Mouse (Mus musculus) kidney, postnatal 25 days (tissue): ENCODE data around the gene Ccdc120.

Experiments
- DNase-seq, 2 experiments: peaks; one replicate each; pipeline ENCODE4 v3.0.0; 2021; ENCODE audit warnings: mixed read lengths in 2 of 2

The Ccdc120 gene

GRCm38 (mm10) chrX:7690486-7690885 is 60.2 kb downstream of the Ccdc120 start:
- DNase-seq = no peak

GRCm38 (mm10) chrX:7688321-7688720 is 62.4 kb downstream of the Ccdc120 start:
- DNase-seq = no peak
